Mouse (Mus musculus): Measurements from ENCODE around the gene Adam20.
"Not testable (repeated sequence)": the region's sequence is repeated elsewhere in the genome, so short reads cannot be mapped to it uniquely, and the experiment has no call there.

Adam20 gene

DNA sequence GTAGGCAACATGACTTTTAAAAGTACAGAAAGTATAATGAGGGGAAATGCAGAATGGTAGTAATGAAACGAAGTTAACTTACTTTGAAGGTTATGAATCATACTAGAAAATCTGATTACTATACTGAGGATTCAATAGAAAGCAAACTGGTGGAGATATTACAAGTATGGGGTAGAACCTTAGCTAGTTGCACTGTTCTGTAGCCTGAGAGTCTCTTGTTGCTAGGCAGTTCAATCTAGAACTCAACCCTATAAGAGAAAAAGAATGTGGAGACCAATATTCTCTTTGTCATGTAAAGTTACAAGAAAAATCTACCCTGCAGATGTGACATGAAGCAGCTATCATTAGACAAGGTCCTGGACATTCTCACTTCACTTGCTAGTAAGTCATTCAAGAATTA, at the start of gene Adam20:
Gene Adam20, plus strand, starts transcription at position 301 of the 400 bp plus-strand sequence.
- not testable (repeated sequence) for DNase-seq (ENCODE audit: extremely low spot score)

DNA sequence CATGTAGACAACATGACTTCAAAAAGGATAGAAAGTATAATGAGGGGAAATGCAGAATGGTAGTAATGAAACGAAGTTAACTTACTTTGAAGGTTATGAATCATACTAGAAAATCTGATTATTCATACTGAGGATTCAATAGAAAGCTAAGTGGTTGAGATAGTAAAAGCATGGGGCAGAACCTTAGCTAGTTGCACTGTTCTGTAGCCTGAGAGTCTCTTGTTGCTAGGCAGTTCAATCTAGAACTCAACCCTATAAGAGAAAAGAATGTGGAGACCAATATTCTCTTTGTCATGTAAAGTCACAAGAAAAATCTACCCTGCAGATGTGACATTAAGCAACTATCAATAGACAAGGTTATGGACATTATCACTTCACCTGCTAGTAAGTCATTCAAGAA, 41.2 kb upstream of the Adam20 start, which contains the start of gene Adam25:
Gene Adam25, plus strand, starts transcription at position 301 of the 400 bp plus-strand sequence.
- not testable (repeated sequence) for DNase-seq (ENCODE audit: extremely low spot score)

- DNase-seq (ENCODE audit: extremely low spot score) = no peak
Measured at GRCm38 (mm10) chr8:40783320-40783719, 9.8 kb upstream of the Adam20 start.

DNA sequence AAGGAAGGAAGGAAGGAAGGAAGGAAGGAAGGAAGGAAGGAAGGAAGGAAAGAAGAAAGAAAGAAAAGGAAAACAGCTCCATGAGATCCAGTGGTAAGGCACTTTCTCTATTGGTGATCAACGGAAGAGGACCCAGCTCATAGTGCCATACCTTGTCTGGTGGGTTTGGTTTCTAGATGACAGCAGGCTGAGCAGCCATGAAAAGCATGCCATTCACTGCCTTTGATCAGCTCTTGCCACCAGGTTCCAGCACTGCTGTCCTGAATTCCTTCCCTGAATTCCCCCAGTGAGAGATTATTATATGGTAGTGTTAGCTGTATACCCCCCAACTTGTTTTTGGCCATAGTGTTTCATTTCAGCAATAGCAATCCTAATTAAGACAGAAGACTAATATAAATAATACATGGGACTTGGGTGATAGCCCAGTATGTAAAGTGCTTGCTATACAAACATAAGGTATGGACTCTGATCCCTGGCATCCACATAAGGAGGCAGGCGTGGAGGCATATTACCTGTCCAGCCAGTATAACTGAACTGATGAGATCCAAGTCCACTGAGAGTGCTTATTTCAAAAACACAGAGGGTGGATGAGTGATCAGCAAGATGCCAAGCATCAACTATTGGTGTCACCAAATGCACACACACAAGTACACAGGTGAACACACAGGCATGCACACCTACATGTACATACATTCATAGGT, 10.5 kb downstream of the Adam20 start:
- DNase-seq (ENCODE audit: extremely low spot score) = no peak

All from embryo, embryonic 9.5 days (tissue).